Mouse (Mus musculus): ENCODE results near the gene Proser3. TPM values are rescaled to one million over a fixed set of nuclear protein-coding genes. Genes with fewer than 3 reads are reported as not detected.

The Proser3 gene
- polyA plus RNA-seq, 1 experiment: 8.5 TPM

DNA sequence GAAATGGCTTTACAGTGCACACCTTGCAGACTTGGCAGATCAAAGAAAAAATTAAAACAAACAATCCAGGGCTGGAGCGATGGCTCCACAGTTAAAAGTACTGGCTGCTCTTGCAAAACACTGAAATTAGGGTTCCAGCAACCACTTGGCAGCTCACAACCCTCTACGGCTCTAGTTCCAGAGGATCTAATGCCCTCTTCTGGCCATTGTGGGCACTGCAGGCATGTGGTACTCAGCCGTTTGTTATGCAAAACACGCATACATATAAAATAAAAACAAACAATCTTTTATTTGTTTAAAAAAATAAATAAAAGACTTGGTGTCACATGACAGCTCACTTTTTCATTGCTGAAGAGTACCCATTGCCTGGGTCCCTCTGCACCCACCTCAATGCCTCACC lies 59.3 kb downstream of the Proser3 start:
- Histone ChIP-seq H3K4me1 (ENCODE audit: control insufficient read depth, insufficient read depth, insufficient read length) (no peaks in the 10 kb centered on the region), H3K36me3 (ENCODE audit: control insufficient read depth, insufficient read depth, low read length) (no peaks in the 10 kb centered on the region), H3K4me3 (ENCODE audit: extremely low read depth, insufficient read depth, insufficient read length) (no peak overlapping the region), H3K27me3 (ENCODE audit: control insufficient read depth, insufficient read depth, low read length) (no peaks in the 10 kb centered on the region), H3K27ac (ENCODE audit: insufficient read depth, low read length) (no peak overlapping the region)
- no peak for TF ChIP-seq POLR2A (IDR thresholded peaks at IDR 0.05; ENCODE audit: low read depth, low read length)
- TF ChIP-seq CTCF (IDR thresholded peaks at IDR 0.05; ENCODE audit: extremely low read depth, insufficient read depth, insufficient read length, insufficient replicate concordance): peak; percentile 55; the same call in 1 of the 2 replicates
- peak; percentile 40 to 66 for DNase-seq (ENCODE audit: low read depth in 1 of 2, low spot score in 2 of 2)
- WGBS: 16% methylated on average over 4 of the region's 4 CpGs

DNA sequence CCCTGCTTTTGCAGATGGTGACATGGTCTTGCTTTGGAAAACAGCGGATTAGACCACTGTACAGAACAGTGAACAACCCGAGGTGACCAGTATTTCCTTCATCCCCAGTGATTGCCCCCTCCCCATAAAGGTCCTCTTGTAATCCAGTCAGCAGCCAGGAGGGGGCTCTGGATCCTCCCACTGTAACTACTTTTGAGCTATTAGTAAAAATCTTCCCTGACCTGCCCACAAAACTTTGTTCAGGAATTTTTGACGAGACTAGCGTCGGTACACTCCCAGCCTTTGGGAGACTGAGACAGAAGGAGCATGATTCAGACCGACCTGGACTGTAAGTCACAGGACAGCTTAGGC lies 61.2 kb downstream of the Proser3 start:
- no peak for TF ChIP-seq CTCF (IDR thresholded peaks at IDR 0.05; ENCODE audit: extremely low read depth, insufficient read depth, insufficient read length, insufficient replicate concordance)
- no peak for TF ChIP-seq POLR2A (IDR thresholded peaks at IDR 0.05; ENCODE audit: low read depth, low read length)
- Histone ChIP-seq H3K27me3 (ENCODE audit: control insufficient read depth, insufficient read depth, low read length) (no peaks in the 10 kb centered on the region), H3K27ac (ENCODE audit: insufficient read depth, low read length) (no peak overlapping the region), H3K36me3 (ENCODE audit: control insufficient read depth, insufficient read depth, low read length) (no peaks in the 10 kb centered on the region), H3K4me3 (ENCODE audit: extremely low read depth, insufficient read depth, insufficient read length) (no peak overlapping the region), H3K4me1 (ENCODE audit: control insufficient read depth, insufficient read depth, insufficient read length) (no peaks in the 10 kb centered on the region)
- WGBS: 30% methylated on average over 6 of the region's 6 CpGs
- DNase-seq (ENCODE audit: low read depth in 1 of 2, low spot score in 2 of 2): no peak

- DNase-seq (ENCODE audit: low read depth in 1 of 2, low spot score in 2 of 2): peak; percentile 12 to 26
- no peaks in the 10 kb centered on the region for H3K36me3 ChIP-seq (ENCODE audit: control insufficient read depth, insufficient read depth, low read length)
- H3K27me3 ChIP-seq (ENCODE audit: control insufficient read depth, insufficient read depth, low read length): no peaks in the 10 kb centered on the region
- H3K4me1 ChIP-seq (ENCODE audit: control insufficient read depth, insufficient read depth, insufficient read length): no peaks in the 10 kb centered on the region
- TF ChIP-seq POLR2A (IDR thresholded peaks at IDR 0.05; ENCODE audit: low read depth, low read length) (no peak), CTCF (IDR thresholded peaks at IDR 0.05; ENCODE audit: extremely low read depth, insufficient read depth, insufficient read length, insufficient replicate concordance) (peak; percentile 33; the same call in 1 of the 2 replicates)
- no peak overlapping the region for H3K4me3 ChIP-seq (ENCODE audit: extremely low read depth, insufficient read depth, insufficient read length)
- WGBS: 31% methylated on average over 16 of the region's 16 CpGs
- no peak overlapping the region for H3K27ac ChIP-seq (ENCODE audit: insufficient read depth, low read length)
These were observed 61.7 kb downstream of the Proser3 start for GRCm38 (mm10) chr7:30490251-30490956.

Other genes starting within 250 kb of the Proser3 start
- 86.3 and 144 TPM in 2 replicates for gene Alkbh6, start 243.6 kb downstream of the Proser3 start, polyA plus RNA-seq (2012; rRNA removed)
- gene Syne4, start 237.5 kb downstream of the Proser3 start, polyA plus RNA-seq (2012; rRNA removed): 14.7 and 21.1 TPM in 2 replicates
- gene E130208F15Rik, start 230.6 kb downstream of the Proser3 start, polyA plus RNA-seq (2012; rRNA removed): 0.58 and 0.89 TPM in 2 replicates
- gene Sdhaf1, start 228.4 kb downstream of the Proser3 start, polyA plus RNA-seq (2012; rRNA removed): 13.4 and 25.8 TPM in 2 replicates
- 2.7 and 3.2 TPM in 2 replicates for gene Lrfn3, start 189.5 kb downstream of the Proser3 start, polyA plus RNA-seq (2012; rRNA removed)
- 569 and 738 TPM in 2 replicates for gene Tyrobp, start 138.5 kb downstream of the Proser3 start, polyA plus RNA-seq (2012; rRNA removed)
- gene Hcst, start 132.4 kb downstream of the Proser3 start, polyA plus RNA-seq (2012; rRNA removed): 178 and 278 TPM in 2 replicates
- gene Nfkbid, start 130.6 kb downstream of the Proser3 start, polyA plus RNA-seq (2012; rRNA removed): 55.1 and 70.8 TPM in 2 replicates
- 1.9 and 2.3 TPM in 2 replicates for gene Aplp1, start 106.8 kb downstream of the Proser3 start, polyA plus RNA-seq (2012; rRNA removed)
- gene Kirrel2, start 94.6 kb downstream of the Proser3 start, polyA plus RNA-seq (2012; rRNA removed): 0.14 and 0.49 TPM in 2 replicates
- 1.8 and 2.4 TPM in 2 replicates for gene Nphs1, start 94.0 kb downstream of the Proser3 start, polyA plus RNA-seq (2012; rRNA removed)
- 0.04 TPM in 1 of 2 replicates, not detected in the other for gene Prodh2, start 58.7 kb downstream of the Proser3 start, polyA plus RNA-seq (2012; rRNA removed)
- 18.4 and 26.5 TPM in 2 replicates for gene Arhgap33, start 17.2 kb downstream of the Proser3 start, polyA plus RNA-seq (2012; rRNA removed)
- 10.7 and 12.1 TPM in 2 replicates for gene Hspb6, start 121 bp downstream of the Proser3 start, polyA plus RNA-seq (2012; rRNA removed)
- gene Lin37, start 7.5 kb upstream of the Proser3 start, polyA plus RNA-seq (2012; rRNA removed): 34.9 and 36.4 TPM in 2 replicates
- gene U2af1l4, start 11.0 kb upstream of the Proser3 start, polyA plus RNA-seq (2012; rRNA removed): 31.6 and 36.5 TPM in 2 replicates
- gene Gm49396, start 11.0 kb upstream of the Proser3 start, polyA plus RNA-seq (2012; rRNA removed): 3.1 and 4.4 TPM in 2 replicates
- 85.2 and 86.9 TPM in 2 replicates for gene Psenen, start 11.3 kb upstream of the Proser3 start, polyA plus RNA-seq (2012; rRNA removed)
- 17.0 and 19.0 TPM in 2 replicates for gene Igflr1, start 13.1 kb upstream of the Proser3 start, polyA plus RNA-seq (2012; rRNA removed)
- 59.7 and 71.7 TPM in 2 replicates for gene Kmt2b, start 36.4 kb upstream of the Proser3 start, polyA plus RNA-seq (2012; rRNA removed)
- gene Zbtb32, start 46.6 kb upstream of the Proser3 start, polyA plus RNA-seq (2012; rRNA removed): 10.2 and 10.3 TPM in 2 replicates
- gene Upk1a, start 60.5 kb upstream of the Proser3 start, polyA plus RNA-seq (2012; rRNA removed): 0.88 and 1.2 TPM in 2 replicates
- gene Cox6b1, start 73.9 kb upstream of the Proser3 start, polyA plus RNA-seq (2012; rRNA removed): 116 and 120 TPM in 2 replicates
- gene Etv2, start 83.6 kb upstream of the Proser3 start, polyA plus RNA-seq (2012; rRNA removed): not detected in 2 replicates
- 56.5 and 74.5 TPM in 2 replicates for gene Rbm42, start 98.0 kb upstream of the Proser3 start, polyA plus RNA-seq (2012; rRNA removed)
- gene Haus5, start 112.7 kb upstream of the Proser3 start, polyA plus RNA-seq (2012; rRNA removed): 13.3 and 18.5 TPM in 2 replicates
- not detected in 2 replicates for gene Pmis2, start 119.3 kb upstream of the Proser3 start, polyA plus RNA-seq (2012; rRNA removed)
- 0.41 and 0.63 TPM in 2 replicates for gene 2200002J24Rik, start 146.6 kb upstream of the Proser3 start, polyA plus RNA-seq (2012; rRNA removed)
- 0.90 and 1.0 TPM in 2 replicates for gene Atp4a, start 159.9 kb upstream of the Proser3 start, polyA plus RNA-seq (2012; rRNA removed)
- gene Tmem147, start 177.2 kb upstream of the Proser3 start, polyA plus RNA-seq (2012; rRNA removed): 103 and 107 TPM in 2 replicates
- 0.12 TPM in 1 of 2 replicates, not detected in the other for gene Gapdhs, start 191.4 kb upstream of the Proser3 start, polyA plus RNA-seq (2012; rRNA removed)
- 0.47 and 0.97 TPM in 2 replicates for gene Sbsn, start 199.2 kb upstream of the Proser3 start, polyA plus RNA-seq (2012; rRNA removed)
- gene Dmkn, start 211.5 kb upstream of the Proser3 start, polyA plus RNA-seq (2012; rRNA removed): 1.1 and 1.5 TPM in 2 replicates
- not detected in 2 replicates for gene Krtdap, start 235.6 kb upstream of the Proser3 start, polyA plus RNA-seq (2012; rRNA removed)